In genomic region chr10:86374061-86374460, GRCm38 (mm10) we compare ENCODE assay signal across 26 mouse cellular contexts.
"Had no signal": no experiment of that assay in that cellular context is flagged by ENCODE, and none has a peak within 500 bp of the region (broad histone marks: within the 10 kb centered on the region; RNA-seq: fewer than 3 reads in every experiment).

No protein-coding gene starts in this region.

- H3K4me3 ChIP-seq: gastrocnemius, adult 2 months; heart, adult 2 months; hindbrain, embryonic 10.5 days; hindbrain, embryonic 12.5 days; intestine, embryonic 15.5 days; layer of hippocampus, adult 2 months; left cerebral cortex, adult 2 months; limb, embryonic 10.5 days; limb, embryonic 12.5 days; liver, embryonic 13.5 days had no signal

- DNase-seq: gastrocnemius, adult 2 months; gastrocnemius, postnatal 10 days; gastrocnemius, postnatal 25 days; heart, adult 2 months; heart, postnatal 10 days; heart, postnatal 4 days; kidney, adult 18-20 months; kidney, adult 8-10 months; kidney, postnatal 10 days; kidney, postnatal 25 days; kidney, postnatal 4 days; liver; liver, embryonic 13.5 days had no signal

- H3K9ac ChIP-seq: hindbrain, embryonic 12.5 days; hindbrain, embryonic 14.5 days; intestine, embryonic 15.5 days; limb, embryonic 12.5 days; liver, embryonic 13.5 days had no signal

- H3K27ac ChIP-seq: gastrocnemius, adult 2 months; heart, adult 2 months; hindbrain, embryonic 10.5 days; hindbrain, embryonic 12.5 days; hindbrain, embryonic 14.5 days; intestine, embryonic 15.5 days; layer of hippocampus, adult 2 months; left cerebral cortex, adult 2 months; limb, embryonic 10.5 days; limb, embryonic 12.5 days; liver, embryonic 13.5 days had no signal

- ATAC-seq: hindbrain, embryonic 16.5 days; inflammation-experienced regulatory T-cells, adult 6 months; intestine, embryonic 15.5 days; intestine, postnatal 0 days had no signal

- H3K4me2 ChIP-seq: heart, embryonic 11.5 days; hindbrain, embryonic 12.5 days; hindbrain, embryonic 14.5 days; intestine, embryonic 15.5 days; limb, embryonic 12.5 days; liver, embryonic 11.5 days; liver, embryonic 13.5 days had no signal

- H3K9me3 ChIP-seq: hindbrain, embryonic 10.5 days; hindbrain, embryonic 12.5 days; intestine, embryonic 15.5 days; limb, embryonic 10.5 days; limb, embryonic 12.5 days; liver, embryonic 13.5 days had no signal

- H3K27me3 ChIP-seq: hindbrain, embryonic 12.5 days; intestine, embryonic 15.5 days; limb, embryonic 12.5 days; liver, embryonic 13.5 days had no signal

- H3K36me3 ChIP-seq: hindbrain, embryonic 10.5 days; hindbrain, embryonic 12.5 days; intestine, embryonic 15.5 days; limb, embryonic 10.5 days; limb, embryonic 12.5 days; liver, embryonic 13.5 days had no signal
